Mouse (Mus musculus): ENCODE measurements around the gene Apoo. TPM values are rescaled to one million over a fixed set of nuclear protein-coding genes. Genes with fewer than 3 reads are reported as not detected.
A peak's percentile ranks its signal among the peaks of the same experiment; 100 is the strongest.

The Apoo gene
- total and polyA plus RNA-seq, 3 experiments: 25.0 to 28.1 TPM; not detected in 1

DNA sequence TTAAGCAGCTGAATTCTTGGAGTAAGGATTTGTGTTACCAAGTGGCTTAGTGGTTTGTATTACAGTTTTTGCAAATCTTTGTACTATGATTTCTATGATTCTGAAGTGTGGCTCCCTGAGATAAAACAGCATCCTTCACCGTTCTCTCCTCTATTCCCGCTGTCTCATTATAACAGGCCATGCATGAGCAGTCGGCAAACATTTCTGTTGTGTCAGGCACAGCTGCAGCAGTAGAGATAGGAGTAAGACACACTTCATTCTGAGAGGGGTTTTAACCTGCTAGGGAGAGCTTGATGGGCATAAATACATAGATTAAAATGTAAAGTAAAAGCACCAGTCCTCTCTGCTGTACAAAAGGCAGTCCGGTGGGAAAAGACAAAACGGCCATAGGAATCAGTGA, 11.8 kb downstream of the Apoo start:
- no peaks in the 10 kb centered on the region for H3K4me1 ChIP-seq (ENCODE audit: control insufficient read depth in 1 of 2, insufficient read depth in 2 of 2, low read length in 2 of 2)
- no peaks in the 10 kb centered on the region for H3K36me3 ChIP-seq (ENCODE audit: control insufficient read depth in 1 of 2, insufficient read depth in 2 of 2, low read length in 2 of 2)
- H3K4me3 ChIP-seq (ENCODE audit: control insufficient read depth in 1 of 2, insufficient read depth in 1 of 2, low read depth in 2 of 2, low read length in 2 of 2): no peak overlapping the region
- H3K27ac ChIP-seq (ENCODE audit: control insufficient read depth, low read depth, low read length): no peak overlapping the region
- no peaks in the 10 kb centered on the region for H3K9me3 ChIP-seq (replicated peaks; ENCODE audit: insufficient read depth, low read length)
- H3K9ac ChIP-seq (ENCODE audit: control insufficient read depth, low read depth, low read length, poor library complexity, severe bottlenecking): no peak overlapping the region
- DNase-seq (ENCODE audit: low read depth, low spot score): no peak
- H3K27me3 ChIP-seq (ENCODE audit: control insufficient read depth in 1 of 2, insufficient read depth in 2 of 2, low read length in 2 of 2): no peaks in the 10 kb centered on the region
- no peaks in the 10 kb centered on the region for H3K79me2 ChIP-seq (ENCODE audit: control insufficient read depth, insufficient read depth, low read length, poor library complexity)
- TF ChIP-seq MYB (IDR thresholded peaks at IDR 0.05; ENCODE audit: low read depth, low read length) (no peak), HCFC1 (IDR thresholded peaks at IDR 0.05; ENCODE audit: low read depth, low read length) (no peak), TAL1 (IDR thresholded peaks at IDR 0.05; ENCODE audit: low read length) (0 out of 2 replicates have a peak, but pooled peaks have one; percentile 8), ELF1 (IDR thresholded peaks at IDR 0.05; ENCODE audit: low read depth, low read length) (no peak), EP300 (IDR thresholded peaks at IDR 0.05; ENCODE audit: low read depth in 1 of 2, low read length in 2 of 2) (no peak)

GRCm38 (mm10) chrX:94408975-94409374, 42.1 kb downstream of the Apoo start:
- H3K9me3 ChIP-seq (replicated peaks; ENCODE audit: insufficient read depth, low read length): no peaks in the 10 kb centered on the region

DNA sequence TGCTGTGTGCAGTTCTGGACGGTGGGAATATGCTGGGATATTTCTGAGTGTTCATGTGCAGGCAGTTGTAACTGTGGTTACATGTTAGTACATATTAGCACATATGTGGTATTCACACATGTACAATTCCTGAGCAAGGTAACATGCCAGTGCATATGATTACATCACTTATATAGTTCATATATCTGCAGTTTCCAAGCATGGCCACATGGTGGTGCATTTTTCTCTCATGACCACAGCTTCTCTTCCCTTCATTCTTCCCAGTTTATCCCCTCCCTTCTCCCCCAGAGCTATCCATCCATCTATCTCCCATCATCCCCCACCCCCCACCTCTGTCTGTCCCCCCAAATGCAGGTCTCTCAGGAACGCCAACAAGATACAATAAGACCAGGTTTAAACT, 53.3 kb downstream of the Apoo start:
- H3K9ac ChIP-seq (ENCODE audit: control insufficient read depth, low read depth, low read length, poor library complexity, severe bottlenecking): no peak overlapping the region
- no peak overlapping the region for H3K27ac ChIP-seq (ENCODE audit: control insufficient read depth, low read depth, low read length)
- DNase-seq (ENCODE audit: low read depth, low spot score): peak; percentile 27
- no peaks in the 10 kb centered on the region for H3K79me2 ChIP-seq (ENCODE audit: control insufficient read depth, insufficient read depth, low read length, poor library complexity)
- no peaks in the 10 kb centered on the region for H3K36me3 ChIP-seq (ENCODE audit: control insufficient read depth in 1 of 2, insufficient read depth in 2 of 2, low read length in 2 of 2)
- no peaks in the 10 kb centered on the region for H3K9me3 ChIP-seq (replicated peaks; ENCODE audit: insufficient read depth, low read length)
- peak; percentile 43 for TF ChIP-seq SMC3 (IDR thresholded peaks at IDR 0.05; ENCODE audit: low read depth, low read length)
- no peak for TF ChIP-seq JUND (IDR thresholded peaks at IDR 0.05; ENCODE audit: low read depth, low read length)
- TF ChIP-seq CTCF (IDR thresholded peaks at IDR 0.05 in 2 of 3, conservative IDR thresholded peaks at IDR 0.05 in 1 of 3; ENCODE audit: control insufficient read depth in 1 of 3, insufficient read depth in 1 of 3, low read depth in 2 of 3, low read length in 3 of 3, poor library complexity in 1 of 3, severe bottlenecking in 1 of 3): peak in 2 of 3 experiments; percentile 44 to 47; a peak in 4 of 6 replicates
- no peak overlapping the region for H3K4me3 ChIP-seq (ENCODE audit: control insufficient read depth in 1 of 2, insufficient read depth in 1 of 2, low read depth in 2 of 2, low read length in 2 of 2)
- no peaks in the 10 kb centered on the region for H3K27me3 ChIP-seq (ENCODE audit: control insufficient read depth in 1 of 2, insufficient read depth in 2 of 2, low read length in 2 of 2)
- H3K4me1 ChIP-seq (ENCODE audit: control insufficient read depth in 1 of 2, insufficient read depth in 2 of 2, low read length in 2 of 2): no peaks in the 10 kb centered on the region

More at GRCm38 (mm10) chrX:94408975-94409374, 42.1 kb downstream of the Apoo start:
- TF ChIP-seq SIN3A (IDR thresholded peaks at IDR 0.05; ENCODE audit: low read length) (no peak), MXI1 (IDR thresholded peaks at IDR 0.05; ENCODE audit: low read depth, low read length) (no peak), KAT2A (conservative IDR thresholded peaks at IDR 0.05; ENCODE audit: low read depth, low read length) (no peak), CHD2 (IDR thresholded peaks at IDR 0.05; ENCODE audit: low read length) (no peak), ZKSCAN1 (IDR thresholded peaks at IDR 0.05; ENCODE audit: low read depth, low read length) (no peak)
- H3K27me3 ChIP-seq (ENCODE audit: control insufficient read depth in 1 of 2, insufficient read depth in 2 of 2, low read length in 2 of 2): no peaks in the 10 kb centered on the region
- H3K27ac ChIP-seq (ENCODE audit: control insufficient read depth, low read depth, low read length): no peak overlapping the region
- no peaks in the 10 kb centered on the region for H3K4me1 ChIP-seq (ENCODE audit: control insufficient read depth in 1 of 2, insufficient read depth in 2 of 2, low read length in 2 of 2)
- no peak overlapping the region for H3K4me3 ChIP-seq (ENCODE audit: control insufficient read depth in 1 of 2, insufficient read depth in 1 of 2, low read depth in 2 of 2, low read length in 2 of 2)
- DNase-seq (ENCODE audit: low read depth, low spot score): no peak
- H3K79me2 ChIP-seq (ENCODE audit: control insufficient read depth, insufficient read depth, low read length, poor library complexity): no peaks in the 10 kb centered on the region
- no peak overlapping the region for H3K9ac ChIP-seq (ENCODE audit: control insufficient read depth, low read depth, low read length, poor library complexity, severe bottlenecking)
- H3K36me3 ChIP-seq (ENCODE audit: control insufficient read depth in 1 of 2, insufficient read depth in 2 of 2, low read length in 2 of 2): no peaks in the 10 kb centered on the region
